Mouse (Mus musculus) small intestine, adult 2 months (tissue): ENCODE data around the gene Cyp2d11.

Experiments used
- CTCF ChIP-seq: fragments of 200-500 bp; IDR thresholded peaks from 2 replicates; pipeline ENCODE4 v1.5.1; 2012; ENCODE audit warnings: low read depth, mild to moderate bottlenecking, control low read depth, inconsistent platforms, low read length, moderate library complexity, mixed read lengths; ENCODE audit not compliant: insufficient replicate concordance, insufficient read length; ENCODE audit errors: extremely low read depth
- POLR2A ChIP-seq: fragments of 200-500 bp; IDR thresholded peaks from 2 replicates; pipeline ENCODE4 v1.6.1; 2012; ENCODE audit warnings: low read depth, mild to moderate bottlenecking, control low read depth, inconsistent platforms, low read length, moderate library complexity

GRCm38 (mm10) chr15:82382441-82382840 lies 11.4 kb downstream of the Cyp2d11 start:
- TF ChIP-seq POLR2A (no peak), CTCF (no peak)
